Mouse (Mus musculus): ENCODE data around the gene Tpra1. TPM values are rescaled to one million over a fixed set of nuclear protein-coding genes. Genes with fewer than 3 reads are reported as not detected.

Tpra1 gene
- polyA plus RNA-seq, 1 experiment = 98.9 TPM

GRCm38 (mm10) chr6:88940090-88940916 lies 38.3 kb downstream of the Tpra1 start:
- no peak overlapping the region for H3K4me3 ChIP-seq (ENCODE audit: insufficient read depth, low read length)
- H3K27ac ChIP-seq (ENCODE audit: insufficient read depth, low read length) = no peak overlapping the region
- H3K4me1 ChIP-seq (ENCODE audit: control insufficient read depth, insufficient read depth, low read length) = peaks cover 12% of the 10 kb centered on the region
- TF ChIP-seq POLR2A (IDR thresholded peaks at IDR 0.05; ENCODE audit: extremely low read depth, insufficient read depth, low read length) = no peak
- TF ChIP-seq CTCF (IDR thresholded peaks at IDR 0.05; ENCODE audit: extremely low read depth, insufficient read depth, low read length) = no peak

GRCm38 (mm10) chr6:88941628-88942027 lies 39.6 kb downstream of the Tpra1 start:
- Histone ChIP-seq H3K4me3 (ENCODE audit: insufficient read depth, low read length) (no peak overlapping the region), H3K27ac (ENCODE audit: insufficient read depth, low read length) (no peak overlapping the region), H3K4me1 (ENCODE audit: control insufficient read depth, insufficient read depth, low read length) (peaks cover 12% of the 10 kb centered on the region)
- TF ChIP-seq POLR2A (IDR thresholded peaks at IDR 0.05; ENCODE audit: extremely low read depth, insufficient read depth, low read length) = no peak
- TF ChIP-seq CTCF (IDR thresholded peaks at IDR 0.05; ENCODE audit: extremely low read depth, insufficient read depth, low read length) = no peak

GRCm38 (mm10) chr6:88942595-88942994 lies 40.5 kb downstream of the Tpra1 start:
- TF ChIP-seq CTCF (IDR thresholded peaks at IDR 0.05; ENCODE audit: extremely low read depth, insufficient read depth, low read length) = no peak
- no peak for TF ChIP-seq POLR2A (IDR thresholded peaks at IDR 0.05; ENCODE audit: extremely low read depth, insufficient read depth, low read length)
- Histone ChIP-seq H3K27ac (ENCODE audit: insufficient read depth, low read length) (no peak overlapping the region), H3K4me1 (ENCODE audit: control insufficient read depth, insufficient read depth, low read length) (peaks cover 13% of the 10 kb centered on the region), H3K4me3 (ENCODE audit: insufficient read depth, low read length) (no peak overlapping the region)

GRCm38 (mm10) chr6:88943666-88944065 lies 41.6 kb downstream of the Tpra1 start:
- H3K27ac ChIP-seq (ENCODE audit: insufficient read depth, low read length) = no peak overlapping the region
- TF ChIP-seq CTCF (IDR thresholded peaks at IDR 0.05; ENCODE audit: extremely low read depth, insufficient read depth, low read length) (no peak), POLR2A (IDR thresholded peaks at IDR 0.05; ENCODE audit: extremely low read depth, insufficient read depth, low read length) (no peak)
- H3K4me3 ChIP-seq (ENCODE audit: insufficient read depth, low read length) = no peak overlapping the region
- H3K4me1 ChIP-seq (ENCODE audit: control insufficient read depth, insufficient read depth, low read length) = peaks cover 9% of the 10 kb centered on the region

GRCm38 (mm10) chr6:88946442-88946841 lies 44.4 kb downstream of the Tpra1 start:
- no peak for TF ChIP-seq POLR2A (IDR thresholded peaks at IDR 0.05; ENCODE audit: extremely low read depth, insufficient read depth, low read length)
- no peak for TF ChIP-seq CTCF (IDR thresholded peaks at IDR 0.05; ENCODE audit: extremely low read depth, insufficient read depth, low read length)
- Histone ChIP-seq H3K4me3 (ENCODE audit: insufficient read depth, low read length) (no peak overlapping the region), H3K27ac (ENCODE audit: insufficient read depth, low read length) (no peak overlapping the region), H3K4me1 (ENCODE audit: control insufficient read depth, insufficient read depth, low read length) (peaks cover 4% of the 10 kb centered on the region; the same call in 1 of the 2 replicates)

GRCm38 (mm10) chr6:88947771-88948170 lies 45.7 kb downstream of the Tpra1 start:
- peaks cover 4% of the 10 kb centered on the region; the same call in 1 of the 2 replicates for H3K4me1 ChIP-seq (ENCODE audit: control insufficient read depth, insufficient read depth, low read length)
- TF ChIP-seq POLR2A (IDR thresholded peaks at IDR 0.05; ENCODE audit: extremely low read depth, insufficient read depth, low read length) (no peak), CTCF (IDR thresholded peaks at IDR 0.05; ENCODE audit: extremely low read depth, insufficient read depth, low read length) (no peak)
- H3K4me3 ChIP-seq (ENCODE audit: insufficient read depth, low read length) = no peak overlapping the region

GRCm38 (mm10) chr6:88956725-88957124 lies 54.7 kb downstream of the Tpra1 start:
- Histone ChIP-seq H3K4me3 (ENCODE audit: insufficient read depth, low read length) (no peak overlapping the region), H3K4me1 (ENCODE audit: control insufficient read depth, insufficient read depth, low read length) (peaks cover 8% of the 10 kb centered on the region), H3K27ac (ENCODE audit: insufficient read depth, low read length) (no peak overlapping the region)
- TF ChIP-seq POLR2A (IDR thresholded peaks at IDR 0.05; ENCODE audit: extremely low read depth, insufficient read depth, low read length) (no peak), CTCF (IDR thresholded peaks at IDR 0.05; ENCODE audit: extremely low read depth, insufficient read depth, low read length) (no peak)

More at GRCm38 (mm10) chr6:88947771-88948170, 45.7 kb downstream of the Tpra1 start:
- no peak overlapping the region for H3K27ac ChIP-seq (ENCODE audit: insufficient read depth, low read length)

- TF ChIP-seq CTCF (IDR thresholded peaks at IDR 0.05; ENCODE audit: extremely low read depth, insufficient read depth, low read length) (no peak), POLR2A (IDR thresholded peaks at IDR 0.05; ENCODE audit: extremely low read depth, insufficient read depth, low read length) (no peak)
- no peak overlapping the region for H3K4me3 ChIP-seq (ENCODE audit: insufficient read depth, low read length)
- no peak overlapping the region for H3K27ac ChIP-seq (ENCODE audit: insufficient read depth, low read length)
- H3K4me1 ChIP-seq (ENCODE audit: control insufficient read depth, insufficient read depth, low read length) = peaks cover 8% of the 10 kb centered on the region
These were observed 55.3 kb downstream of the Tpra1 start for GRCm38 (mm10) chr6:88957313-88957712.

- Histone ChIP-seq H3K4me1 (ENCODE audit: control insufficient read depth, insufficient read depth, low read length) (peaks cover 8% of the 10 kb centered on the region), H3K27ac (ENCODE audit: insufficient read depth, low read length) (no peak overlapping the region), H3K4me3 (ENCODE audit: insufficient read depth, low read length) (no peak overlapping the region)
- TF ChIP-seq POLR2A (IDR thresholded peaks at IDR 0.05; ENCODE audit: extremely low read depth, insufficient read depth, low read length) (no peak), CTCF (IDR thresholded peaks at IDR 0.05; ENCODE audit: extremely low read depth, insufficient read depth, low read length) (no peak)
These were observed 55.8 kb downstream of the Tpra1 start for GRCm38 (mm10) chr6:88957801-88958211.

- H3K4me1 ChIP-seq (ENCODE audit: control insufficient read depth, insufficient read depth, low read length) = peaks cover 8% of the 10 kb centered on the region
- H3K4me3 ChIP-seq (ENCODE audit: insufficient read depth, low read length) = no peak overlapping the region
- no peak for TF ChIP-seq POLR2A (IDR thresholded peaks at IDR 0.05; ENCODE audit: extremely low read depth, insufficient read depth, low read length)
- TF ChIP-seq CTCF (IDR thresholded peaks at IDR 0.05; ENCODE audit: extremely low read depth, insufficient read depth, low read length) = no peak
- H3K27ac ChIP-seq (ENCODE audit: insufficient read depth, low read length) = no peak overlapping the region
These were observed 56.3 kb downstream of the Tpra1 start for GRCm38 (mm10) chr6:88958305-88958704.
